Mouse (Mus musculus): ENCODE measurements around the gene Tsnaxip1. TPM values are rescaled to one million over a fixed set of nuclear protein-coding genes. Genes with fewer than 3 reads are reported as not detected.

The Tsnaxip1 gene
- polyA plus RNA-seq, 2 experiments: 0.18 to 0.19 TPM

DNA sequence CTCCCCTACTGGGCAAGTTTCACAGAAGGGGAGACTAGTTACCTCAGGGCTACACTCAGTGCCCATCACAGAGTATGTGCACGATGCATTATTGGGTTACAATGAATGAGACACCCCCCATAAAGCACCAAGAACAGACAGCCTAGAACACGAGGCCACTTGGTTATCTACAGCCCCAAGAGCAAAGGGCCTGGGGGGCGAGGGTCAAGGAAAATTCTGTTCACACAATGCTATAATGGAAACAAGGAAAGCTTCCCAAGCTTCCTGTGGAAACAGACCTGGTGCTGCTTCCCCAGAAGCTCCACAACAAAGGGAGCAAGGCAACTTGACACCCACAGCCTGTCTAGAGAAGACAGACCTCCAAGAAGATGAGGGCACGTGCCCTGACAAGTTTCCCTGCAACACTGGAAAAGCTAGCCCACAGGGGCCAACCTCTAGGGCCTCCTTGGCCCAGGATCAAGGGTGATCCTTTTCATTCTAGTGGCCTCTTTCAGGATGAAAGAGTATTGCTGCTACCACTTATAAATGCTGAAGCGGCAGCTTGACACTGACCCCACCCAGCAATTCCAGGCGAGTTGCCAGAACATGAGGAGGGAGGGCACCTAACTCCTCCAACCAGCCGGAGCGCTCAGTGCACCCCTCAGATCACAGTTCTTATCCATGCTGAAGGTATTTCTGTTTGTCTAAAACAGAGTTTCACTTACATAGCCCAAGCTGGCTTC lies 28.3 kb upstream of the Tsnaxip1 start:
- no peak for ATAC-seq (ENCODE audit: low FRiP score, low read depth)
- Histone ChIP-seq H3K4me1 (ENCODE audit: control insufficient read depth, insufficient read depth, low read length) (peaks cover 6% of the 10 kb centered on the region; the same call in 1 of the 2 replicates), H3K27ac (replicated peaks; ENCODE audit: low read depth, low read length) (no peak overlapping the region), H3K4me3 (replicated peaks; ENCODE audit: low read length) (no peak overlapping the region), H3K4me2 (replicated peaks; ENCODE audit: low read depth, low read length, severe bottlenecking) (no peak overlapping the region), H3K27me3 (ENCODE audit: control insufficient read depth, insufficient read depth, low read length) (no peaks in the 10 kb centered on the region), H3K9me3 (ENCODE audit: control insufficient read depth, low read length) (no peaks in the 10 kb centered on the region), H3K9ac (ENCODE audit: low read depth, low read length, severe bottlenecking) (no peak overlapping the region), H3K36me3 (ENCODE audit: control insufficient read depth, insufficient read depth, low read length) (peaks cover 11% of the 10 kb centered on the region; the same call in 1 of the 2 replicates)
- peak; percentile 74 for DNase-seq (ENCODE audit: low spot score)
- no peak for TF ChIP-seq POLR2A (IDR thresholded peaks at IDR 0.05; ENCODE audit: borderline replicate concordance, extremely low read depth, insufficient read depth, insufficient read length)
- WGBS: 44% methylated on average over 8 of the region's 8 CpGs

DNA sequence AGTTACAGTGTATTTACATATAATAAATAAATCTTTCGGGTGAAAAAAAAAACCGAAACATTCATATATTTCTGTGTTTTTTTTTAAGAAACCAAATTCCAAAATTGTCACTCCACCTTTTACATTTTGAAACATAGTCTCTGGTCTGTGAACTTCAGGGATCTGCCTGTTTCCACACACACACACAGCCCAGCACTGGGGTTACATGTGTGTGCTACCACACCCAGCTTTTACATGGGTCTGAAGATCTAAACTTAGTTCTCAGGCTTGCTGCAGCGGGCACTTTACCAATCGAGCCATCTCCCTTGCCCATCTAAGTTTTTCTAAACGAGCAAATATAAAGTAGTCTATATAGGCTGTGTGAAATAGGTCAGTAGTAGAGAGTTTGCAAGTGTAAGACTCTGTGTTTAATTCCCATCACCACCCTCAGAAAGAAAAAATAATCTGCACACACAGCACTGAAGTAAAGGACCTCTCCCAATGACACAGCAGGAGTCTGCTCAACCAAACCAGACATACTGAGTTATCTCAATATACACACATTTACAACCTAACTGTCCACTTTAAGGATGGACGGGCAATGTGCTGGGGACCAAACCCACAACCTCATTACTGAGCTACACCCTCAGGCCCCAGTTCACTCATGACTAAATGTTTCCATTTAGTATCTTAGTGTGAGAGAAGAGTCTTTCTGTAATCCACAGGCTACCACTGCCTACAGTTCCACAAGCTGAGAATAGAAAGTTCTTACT lies 26.2 kb upstream of the Tsnaxip1 start:
- H3K4me3 ChIP-seq (replicated peaks; ENCODE audit: low read length): no peak overlapping the region
- H3K4me1 ChIP-seq (ENCODE audit: control insufficient read depth, insufficient read depth, low read length): peaks cover 6% of the 10 kb centered on the region; the same call in 1 of the 2 replicates
- H3K36me3 ChIP-seq (ENCODE audit: control insufficient read depth, insufficient read depth, low read length): peaks cover 19% of the 10 kb centered on the region
- no peak for ATAC-seq (ENCODE audit: low FRiP score, low read depth)
- H3K4me2 ChIP-seq (replicated peaks; ENCODE audit: low read depth, low read length, severe bottlenecking): no peak overlapping the region
- H3K27ac ChIP-seq (replicated peaks; ENCODE audit: low read depth, low read length): no peak overlapping the region
- no peak for DNase-seq (ENCODE audit: low spot score)
- 85% methylated on average over 6 of the region's 6 CpGs for WGBS
- H3K9ac ChIP-seq (ENCODE audit: low read depth, low read length, severe bottlenecking): no peak overlapping the region
- H3K27me3 ChIP-seq (ENCODE audit: control insufficient read depth, insufficient read depth, low read length): no peaks in the 10 kb centered on the region
- no peaks in the 10 kb centered on the region for H3K9me3 ChIP-seq (ENCODE audit: control insufficient read depth, low read length)
- no peak for TF ChIP-seq POLR2A (IDR thresholded peaks at IDR 0.05; ENCODE audit: borderline replicate concordance, extremely low read depth, insufficient read depth, insufficient read length)

DNA sequence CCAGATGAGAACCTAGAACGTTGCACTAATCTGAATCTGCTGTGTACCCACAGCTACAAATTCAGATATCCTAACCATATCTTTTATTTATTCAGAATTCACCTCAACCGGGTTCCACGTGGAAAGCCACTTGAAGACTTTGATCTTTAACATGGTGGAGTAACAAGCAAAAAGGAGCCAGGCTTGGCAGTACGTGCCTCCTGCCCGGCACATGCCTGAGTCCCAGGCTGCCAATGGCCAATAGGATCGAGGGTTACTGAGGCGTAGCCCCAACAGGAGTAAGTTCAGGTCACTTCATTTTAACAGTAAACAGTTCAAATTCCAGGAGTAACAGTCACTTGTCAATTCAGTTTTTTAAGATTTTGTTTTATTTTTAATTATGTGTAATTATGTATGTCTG lies 22.7 kb upstream of the Tsnaxip1 start:
- Histone ChIP-seq H3K4me1 (ENCODE audit: control insufficient read depth, insufficient read depth, low read length) (no peaks in the 10 kb centered on the region), H3K4me3 (replicated peaks; ENCODE audit: low read length) (no peak overlapping the region), H3K27ac (replicated peaks; ENCODE audit: low read depth, low read length) (no peak overlapping the region), H3K4me2 (replicated peaks; ENCODE audit: low read depth, low read length, severe bottlenecking) (no peak overlapping the region), H3K27me3 (ENCODE audit: control insufficient read depth, insufficient read depth, low read length) (no peaks in the 10 kb centered on the region), H3K9me3 (ENCODE audit: control insufficient read depth, low read length) (no peaks in the 10 kb centered on the region), H3K36me3 (ENCODE audit: control insufficient read depth, insufficient read depth, low read length) (peaks cover 19% of the 10 kb centered on the region), H3K9ac (ENCODE audit: low read depth, low read length, severe bottlenecking) (no peak overlapping the region)
- DNase-seq (ENCODE audit: low spot score) (no peak), ATAC-seq (ENCODE audit: low FRiP score, low read depth) (no peak)
- WGBS: 93% methylated on average over 7 of the region's 7 CpGs
- TF ChIP-seq POLR2A (IDR thresholded peaks at IDR 0.05; ENCODE audit: borderline replicate concordance, extremely low read depth, insufficient read depth, insufficient read length): no peak

- Histone ChIP-seq H3K4me1 (ENCODE audit: control insufficient read depth, insufficient read depth, low read length) (no peaks in the 10 kb centered on the region), H3K36me3 (ENCODE audit: control insufficient read depth, insufficient read depth, low read length) (peaks cover 21% of the 10 kb centered on the region), H3K27ac (replicated peaks; ENCODE audit: low read depth, low read length) (no peak overlapping the region), H3K4me2 (replicated peaks; ENCODE audit: low read depth, low read length, severe bottlenecking) (no peak overlapping the region), H3K9ac (ENCODE audit: low read depth, low read length, severe bottlenecking) (no peak overlapping the region), H3K9me3 (ENCODE audit: control insufficient read depth, low read length) (no peaks in the 10 kb centered on the region), H3K4me3 (replicated peaks; ENCODE audit: low read length) (no peak overlapping the region), H3K27me3 (ENCODE audit: control insufficient read depth, insufficient read depth, low read length) (no peaks in the 10 kb centered on the region)
- 84% methylated on average over 3 of the region's 3 CpGs for WGBS
- DNase-seq (ENCODE audit: low spot score): no peak
- no peak for ATAC-seq (ENCODE audit: low FRiP score, low read depth)
- TF ChIP-seq POLR2A (IDR thresholded peaks at IDR 0.05; ENCODE audit: borderline replicate concordance, extremely low read depth, insufficient read depth, insufficient read length): no peak
These were observed 22.2 kb upstream of the Tsnaxip1 start for GRCm38 (mm10) chr8:105805346-105805745.

- Histone ChIP-seq H3K9me3 (ENCODE audit: control insufficient read depth, low read length) (no peaks in the 10 kb centered on the region), H3K27me3 (ENCODE audit: control insufficient read depth, insufficient read depth, low read length) (no peaks in the 10 kb centered on the region), H3K4me1 (ENCODE audit: control insufficient read depth, insufficient read depth, low read length) (no peaks in the 10 kb centered on the region), H3K4me3 (replicated peaks; ENCODE audit: low read length) (no peak overlapping the region), H3K27ac (replicated peaks; ENCODE audit: low read depth, low read length) (no peak overlapping the region), H3K9ac (ENCODE audit: low read depth, low read length, severe bottlenecking) (no peak overlapping the region), H3K4me2 (replicated peaks; ENCODE audit: low read depth, low read length, severe bottlenecking) (no peak overlapping the region), H3K36me3 (ENCODE audit: control insufficient read depth, insufficient read depth, low read length) (peaks cover 27% of the 10 kb centered on the region)
- DNase-seq (ENCODE audit: low spot score): no peak
- no peak for ATAC-seq (ENCODE audit: low FRiP score, low read depth)
- WGBS: 83% methylated on average over 1 of the region's 1 CpGs
- TF ChIP-seq POLR2A (IDR thresholded peaks at IDR 0.05; ENCODE audit: borderline replicate concordance, extremely low read depth, insufficient read depth, insufficient read length): no peak
These were observed 21.6 kb upstream of the Tsnaxip1 start for GRCm38 (mm10) chr8:105805964-105806363.
